Mouse (Mus musculus) bone marrow macrophage, adult 2 months (primary cell): ENCODE results near the gene Hspa13. TPM values are rescaled to one million over a fixed set of nuclear protein-coding genes. Genes with fewer than 3 reads are reported as not detected.

Experiments used
- H3K27ac ChIP-seq: 2 replicates; pipeline ENCODE4 v1.5.1; 2012; ENCODE audit warnings: low read depth, low read length; ENCODE audit not compliant: insufficient read depth
- H3K4me1 ChIP-seq: 2 replicates; pipeline ENCODE4 v1.6.1; 2012; ENCODE audit warnings: low read length; ENCODE audit not compliant: control insufficient read depth, insufficient read depth
- H3K4me3 ChIP-seq: 2 replicates; pipeline ENCODE4 v1.5.1; 2012; ENCODE audit warnings: mild to moderate bottlenecking, low read length, moderate library complexity; ENCODE audit not compliant: insufficient read depth
- CTCF ChIP-seq: IDR thresholded peaks from 2 replicates; pipeline ENCODE4 v1.5.1; 2012; ENCODE audit warnings: low read depth, mild to moderate bottlenecking, low read length, moderate library complexity
- POLR2A ChIP-seq: IDR thresholded peaks from 2 replicates; pipeline ENCODE4 v1.6.1; 2012; ENCODE audit warnings: mild to moderate bottlenecking, low read depth, low read length, borderline replicate concordance
- polyA plus RNA-seq: library from polyadenylated mRNA; stranded (reverse); fragments of >200 nt; gene quantifications from 2 replicates; pipeline ENCODE4 v1.2.4, GENCODE M21; 2012; ENCODE audit not compliant: missing spikeins, insufficient read depth, insufficient read length

The Hspa13 gene
- polyA plus RNA-seq = 15.6 and 16.7 TPM in 2 replicates

GRCm38 (mm10) chr16:75766388-75767249 lies at the start of gene Hspa13:
TSS of gene Hspa13 (minus strand) at chr16:75767104.
- Histone ChIP-seq H3K4me3 (peak within 1 kb of the TSS; percentile 85), H3K4me1 (no peaks in the 10 kb centered on the region; the same call in 1 of the 2 replicates), H3K27ac (peak within 1 kb of the TSS; percentile 70)
- TF ChIP-seq POLR2A = no peak

DNA sequence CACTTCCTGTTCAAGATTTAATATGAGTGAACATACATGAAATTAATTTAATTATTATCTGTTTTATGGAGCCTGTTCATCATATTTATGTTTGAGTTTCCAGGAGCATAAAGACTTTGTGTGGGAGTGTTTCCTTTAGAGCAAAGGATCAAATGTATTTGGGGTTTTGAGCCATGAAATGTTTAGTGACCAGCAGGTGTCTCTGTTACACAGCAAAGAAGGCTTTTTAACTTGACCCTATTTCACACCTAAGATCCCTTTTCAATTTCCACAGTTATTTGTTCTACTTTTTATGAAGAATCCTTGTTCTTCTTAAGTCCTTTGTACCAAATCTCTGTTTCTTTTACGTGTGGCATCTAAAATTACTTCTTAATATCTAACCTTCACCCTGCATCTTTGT lies 12.4 kb upstream of the Hspa13 start:
- TF ChIP-seq CTCF (no peak), POLR2A (no peak)
- H3K4me3 ChIP-seq = no peak overlapping the region

GRCm38 (mm10) chr16:75773222-75773621 lies 6.3 kb upstream of the Hspa13 start:
- Histone ChIP-seq H3K4me3 (no peak overlapping the region), H3K27ac (no peak overlapping the region), H3K4me1 (no peaks in the 10 kb centered on the region)
- TF ChIP-seq POLR2A = no peak
- TF ChIP-seq CTCF = no peak

More for the DNA sequence above, 12.4 kb upstream of the Hspa13 start:
- Histone ChIP-seq H3K4me1 (no peaks in the 10 kb centered on the region), H3K27ac (no peak overlapping the region)

DNA sequence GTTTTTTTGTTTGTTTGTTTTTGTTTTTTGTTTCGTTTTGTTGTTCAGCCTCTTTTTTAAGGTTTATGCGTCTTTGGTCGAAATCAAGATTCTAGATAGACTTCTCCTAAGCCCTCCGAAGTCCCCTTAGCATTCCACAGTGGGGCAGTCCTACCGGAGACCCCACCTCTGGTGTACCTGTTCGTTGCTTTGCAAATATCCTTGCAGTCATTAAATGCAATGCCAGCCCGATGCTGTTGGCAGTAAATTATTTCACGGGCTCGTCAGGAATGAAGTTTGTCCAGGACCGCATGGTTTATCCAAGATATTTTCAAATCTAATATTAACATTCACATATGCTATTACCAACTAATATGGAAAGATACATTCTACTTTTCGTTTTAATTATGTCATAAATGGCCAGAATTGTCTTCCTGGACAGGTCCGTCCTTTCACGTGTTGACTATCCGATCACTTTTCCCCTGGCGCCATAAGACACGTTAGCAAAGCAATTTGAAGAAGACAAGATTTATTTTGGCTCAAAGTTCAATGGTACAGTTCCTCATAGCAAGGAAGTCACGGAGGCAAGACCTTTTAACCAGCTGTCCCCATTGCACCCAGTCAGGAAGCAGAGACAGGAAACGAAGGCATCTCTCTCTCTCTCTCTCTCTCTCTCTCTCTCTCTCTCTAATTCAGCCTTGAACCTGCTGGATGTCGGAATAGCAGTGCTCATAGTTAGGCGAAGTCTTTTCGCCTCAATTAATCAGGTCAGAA lies 522 bp upstream of the Hspa13 start:
- Histone ChIP-seq H3K4me1 (no peaks in the 10 kb centered on the region; the same call in 1 of the 2 replicates), H3K27ac (peak overlapping the region; percentile 70), H3K4me3 (peak overlapping the region; percentile 85)
- TF ChIP-seq CTCF = no peak
- TF ChIP-seq POLR2A = no peak

DNA sequence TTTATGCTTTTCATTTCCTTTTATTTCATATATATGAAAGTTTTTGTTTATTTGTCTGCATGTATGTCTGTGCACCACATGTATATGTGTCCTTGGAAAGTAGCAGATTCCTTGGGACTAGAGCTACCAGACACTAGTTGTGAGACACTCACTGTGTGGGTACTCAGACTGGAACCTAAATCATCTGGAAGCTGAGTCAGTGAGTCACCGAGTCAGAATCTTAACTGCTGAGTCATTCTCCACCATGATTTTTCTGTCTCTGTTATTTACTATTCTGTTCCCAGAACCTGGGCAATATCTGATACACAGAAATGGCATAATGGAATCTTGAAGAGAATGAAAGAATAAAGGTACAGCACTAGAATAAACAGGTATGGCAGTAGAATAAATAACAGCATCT lies 14.0 kb downstream of the Hspa13 start:
- H3K4me1 ChIP-seq = no peaks in the 10 kb centered on the region
- TF ChIP-seq CTCF = no peak
- no peak for TF ChIP-seq POLR2A
- H3K4me3 ChIP-seq = no peak overlapping the region
- no peak overlapping the region for H3K27ac ChIP-seq

GRCm38 (mm10) chr16:75750103-75750502 lies 16.8 kb downstream of the Hspa13 start:
- Histone ChIP-seq H3K27ac (no peak overlapping the region), H3K4me1 (no peaks in the 10 kb centered on the region)

GRCm38 (mm10) chr16:75748926-75749325 lies 18.0 kb downstream of the Hspa13 start:
- Histone ChIP-seq H3K27ac (no peak overlapping the region), H3K4me3 (no peak overlapping the region), H3K4me1 (no peaks in the 10 kb centered on the region)
- TF ChIP-seq CTCF (no peak), POLR2A (no peak)

More at GRCm38 (mm10) chr16:75750103-75750502, 16.8 kb downstream of the Hspa13 start:
- H3K4me3 ChIP-seq = no peak overlapping the region
- TF ChIP-seq POLR2A = no peak
- no peak for TF ChIP-seq CTCF

DNA sequence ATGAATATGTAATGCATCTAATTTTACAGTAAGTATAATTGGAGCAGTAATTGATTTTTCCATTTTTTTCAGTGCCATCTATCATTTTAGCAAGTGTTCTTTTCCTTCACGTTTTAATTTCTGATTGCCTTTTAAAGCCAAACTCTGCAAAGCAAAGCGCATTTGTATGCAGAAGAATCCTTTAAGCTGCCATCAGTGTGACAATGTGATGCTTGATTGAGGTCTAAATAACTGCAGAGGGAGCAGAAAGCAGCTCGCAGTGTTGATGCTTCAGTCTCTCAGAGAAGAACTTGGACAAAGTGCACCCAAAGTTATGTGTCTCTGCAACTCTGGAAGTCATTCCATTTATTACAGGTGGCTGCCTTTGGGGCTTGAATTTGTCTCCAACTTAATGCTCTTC lies 22.9 kb downstream of the Hspa13 start:
- TF ChIP-seq CTCF = no peak
- no peak for TF ChIP-seq POLR2A
- H3K4me1 ChIP-seq = no peaks in the 10 kb centered on the region
- no peak overlapping the region for H3K4me3 ChIP-seq

GRCm38 (mm10) chr16:75717405-75718173 lies 49.3 kb downstream of the Hspa13 start:
- Histone ChIP-seq H3K4me1 (peaks cover 10% of the 10 kb centered on the region), H3K4me3 (no peak overlapping the region), H3K27ac (no peak overlapping the region)
- TF ChIP-seq POLR2A (no peak), CTCF (no peak)

More for the DNA sequence above, 22.9 kb downstream of the Hspa13 start:
- H3K27ac ChIP-seq = no peak overlapping the region
